Mouse (Mus musculus) liver, embryonic 14.5 days (tissue): ENCODE measurements at regions not wholly inside any gene's neighbourhood (a gene's known extent, or its start where the extent isn't known, plus 50 kb on each side); places are given as distances from the start of the nearest gene placed in this dataset.

Experiments used
- CTCF ChIP-seq: IDR thresholded peaks from 2 replicates; pipeline ENCODE4 v1.5.1; 2016; ENCODE audit warnings: antibody characterized with exemption, low read depth, control low read depth
- EP300 ChIP-seq: IDR thresholded peaks from 2 replicates; pipeline ENCODE4 v1.6.1; 2016; ENCODE audit warnings: antibody characterized with exemption, low read depth

- no peak for TF ChIP-seq EP300
- TF ChIP-seq CTCF = peak; percentile 16; the same call in 1 of the 2 replicates
Observed at GRCm38 (mm10) chr10:83934498-83934897, 211.8 kb downstream of the 1500009L16Rik start.
